Mouse (Mus musculus) hindbrain, postnatal 0 days (tissue): ENCODE results near the gene Ctrc. TPM values are rescaled to one million over a fixed set of nuclear protein-coding genes. Genes with fewer than 3 reads are reported as not detected.
"Not testable (repeated sequence)": the region's sequence is repeated elsewhere in the genome, so short reads cannot be mapped to it uniquely, and the experiment has no call there.

Experiments
- ATAC-seq: fragments of 200-750 bp; cut with Nextera tagmentation; 2 replicates; pipeline ENCODE4 v1.8.0; 2017; ENCODE audit warnings: mild to moderate bottlenecking, moderate TSS enrichment, moderate library complexity
- DNase-seq: peaks from one replicate; pipeline ENCODE4 v3.0.0-alpha.2; 2015; ENCODE audit warnings: low spot score
- H3K27ac ChIP-seq: fragments of 300-500 bp; sonication (generic); 2 replicates; pipeline ENCODE4 v1.5.1; 2014; ENCODE audit warnings: mild to moderate bottlenecking
- H3K27me3 ChIP-seq: fragments of 300-500 bp; sonication (generic); 2 replicates; pipeline ENCODE4 v1.6.1; 2014; ENCODE audit warnings: low read length, mixed read lengths; ENCODE audit not compliant: insufficient read depth
- H3K36me3 ChIP-seq: fragments of 300-500 bp; sonication (generic); 2 replicates; pipeline ENCODE4 v1.6.1; 2014; ENCODE audit warnings: low read length, mixed read lengths; ENCODE audit not compliant: insufficient read depth
- H3K4me1 ChIP-seq: fragments of 300-500 bp; sonication (generic); 2 replicates; pipeline ENCODE4 v1.6.1; 2014; ENCODE audit warnings: antibody characterized with exemption, low read length, mixed read lengths; ENCODE audit not compliant: insufficient read depth
- H3K4me2 ChIP-seq: fragments of 300-500 bp; sonication (generic); 2 replicates; pipeline ENCODE4 v1.6.1; 2014; ENCODE audit warnings: low read depth, mild to moderate bottlenecking, low read length, moderate library complexity, mixed read lengths
- H3K4me3 ChIP-seq: fragments of 300-500 bp; sonication (generic); 2 replicates; pipeline ENCODE4 v1.5.1; 2014; ENCODE audit warnings: low read length
- H3K9ac ChIP-seq: fragments of 300-500 bp; sonication (generic); replicated peaks from 2 replicates; pipeline ENCODE4 v1.6.1; 2014; ENCODE audit warnings: mild to moderate bottlenecking, low read length, moderate library complexity, mixed read lengths
- H3K9me3 ChIP-seq: fragments of 300-500 bp; sonication (generic); 2 replicates; pipeline ENCODE4 v1.6.1; 2016; ENCODE audit warnings: low read length, mixed read lengths
- CTCF ChIP-seq: IDR thresholded peaks from 2 replicates; pipeline ENCODE4 v1.5.1; 2016; ENCODE audit warnings: antibody characterized with exemption, control low read depth, low read depth
- WGBS: fragments of 180-500 bp; shearing (Covaris S2); extraction: QIAGEN DNeasy Blood & Tissue Kit; methylation state at CpG from one replicate; pipeline ENCODE4 v1.1.7; 2014; 5-methylcytosine and 5-hydroxymethylcytosine counted together
- polyA plus RNA-seq: library from polyadenylated mRNA; unstranded; fragments of >200 nt; fragmentation: Nextera tagmentation; extraction: Ambion mirVana; gene quantifications from 2 replicates; pipeline ENCODE4 v1.2.1, GENCODE M21; 2015
- total RNA-seq: library from RNA; depleted of rRNA; stranded (reverse); fragments of >200 nt; gene quantifications from 2 replicates; pipeline ENCODE4 v1.2.3, GENCODE M21; 2014

Ctrc gene
- total and polyA plus RNA-seq, 2 experiments from 2014 or later = not detected

DNA sequence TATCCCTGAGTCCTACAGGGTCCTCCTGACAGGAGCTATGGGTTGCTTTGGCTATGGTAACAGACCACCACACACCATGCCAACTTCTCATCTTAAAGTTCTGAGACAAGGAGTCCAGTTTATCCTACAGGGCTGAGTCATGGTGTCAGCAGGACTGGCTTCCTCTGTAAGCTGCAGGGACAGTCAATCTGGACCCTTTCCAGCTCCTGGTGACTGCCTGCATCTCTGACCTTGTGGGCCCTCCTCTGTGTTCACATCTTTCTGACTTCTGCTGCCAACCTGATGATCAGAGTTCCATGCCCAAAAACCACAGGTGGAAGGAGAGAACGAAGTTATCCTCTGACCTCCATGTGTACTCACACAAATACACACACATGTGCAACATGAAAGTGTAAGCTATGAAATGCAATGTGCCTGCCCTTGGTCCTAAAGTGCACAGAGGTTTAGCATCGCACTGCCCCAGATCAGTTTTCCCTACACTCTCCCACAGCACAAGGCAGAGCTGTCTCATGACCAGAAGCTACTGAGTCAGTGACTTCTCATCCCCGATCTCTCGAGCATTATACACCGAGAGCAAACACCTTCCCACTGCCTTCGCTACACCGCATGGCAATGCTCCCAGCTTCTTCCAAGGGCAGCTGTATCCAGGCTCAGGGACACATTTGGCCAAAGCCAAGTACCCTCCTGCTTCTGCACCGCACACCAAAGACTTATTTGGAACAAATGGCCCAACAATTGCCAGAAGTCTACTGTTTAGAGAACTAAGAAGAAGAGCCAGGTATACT, 64.8 kb downstream of the Ctrc start:
- no peaks in the 10 kb centered on the region for H3K4me1 ChIP-seq
- H3K4me3 ChIP-seq = no peak overlapping the region
- no peak overlapping the region for H3K27ac ChIP-seq
- WGBS = 94% methylated on average over 8 of the region's 8 CpGs
- TF ChIP-seq CTCF = no peak
- H3K9me3 ChIP-seq = no peaks in the 10 kb centered on the region
- H3K27me3 ChIP-seq = no peaks in the 10 kb centered on the region
- H3K36me3 ChIP-seq = peaks cover 50% of the 10 kb centered on the region
- DNase-seq (no peak), ATAC-seq (no peak)
- no peak overlapping the region for H3K9ac ChIP-seq
- H3K4me2 ChIP-seq = no peak overlapping the region

DNA sequence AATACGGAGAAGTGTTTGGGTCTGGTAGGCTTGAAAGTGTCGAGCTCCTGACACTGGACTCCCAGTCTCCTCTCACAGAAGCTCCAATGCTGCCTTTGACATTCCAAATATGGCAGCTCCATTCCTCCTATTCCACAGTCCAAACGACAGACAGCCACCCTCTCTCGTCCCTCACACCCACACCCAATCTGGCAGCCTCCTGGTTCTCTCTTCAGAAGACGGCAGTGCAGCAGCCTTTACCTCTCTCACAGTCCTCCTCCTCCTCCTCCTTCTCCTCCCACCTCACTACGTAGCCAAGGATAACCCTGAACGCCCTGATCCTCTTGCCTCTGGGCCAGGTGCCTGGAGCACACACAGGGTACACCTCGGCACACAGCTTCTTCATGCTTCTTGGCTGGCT, 66.3 kb downstream of the Ctrc start:
- Histone ChIP-seq H3K36me3 (peaks cover 56% of the 10 kb centered on the region), H3K27me3 (no peaks in the 10 kb centered on the region), H3K9ac (no peak overlapping the region), H3K4me3 (no peak overlapping the region), H3K4me1 (no peaks in the 10 kb centered on the region), H3K9me3 (no peaks in the 10 kb centered on the region), H3K27ac (no peak overlapping the region), H3K4me2 (no peak overlapping the region)
- DNase-seq (no peak), ATAC-seq (no peak)
- no peak for TF ChIP-seq CTCF
- WGBS = 90% methylated on average over 8 of the region's 8 CpGs

DNA sequence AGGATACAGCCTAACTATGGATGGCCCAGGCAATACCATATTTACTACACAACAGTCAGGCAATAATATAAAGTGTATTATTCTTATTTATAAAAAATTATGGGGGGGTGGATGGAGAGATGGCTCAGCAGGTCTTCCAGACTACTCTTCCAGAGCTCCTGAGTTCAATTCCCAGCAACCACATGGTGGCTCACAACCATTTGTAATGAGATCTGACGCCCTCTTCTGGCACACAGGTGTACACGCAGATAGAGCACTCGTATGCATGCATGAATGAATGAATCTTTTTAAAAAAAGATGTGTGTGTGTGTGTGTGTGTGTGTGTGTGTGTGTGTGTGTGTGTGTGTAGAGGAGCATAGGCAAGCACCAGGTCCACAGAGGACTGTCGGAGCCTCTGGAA, 73.1 kb downstream of the Ctrc start:
- not testable (repeated sequence) for H3K4me3 ChIP-seq, H3K9ac ChIP-seq, H3K27me3 ChIP-seq, DNase-seq, ATAC-seq, H3K4me2 ChIP-seq, H3K9me3 ChIP-seq, H3K4me1 ChIP-seq, H3K27ac ChIP-seq
- H3K36me3 ChIP-seq = peaks cover 74% of the 10 kb centered on the region
- WGBS = 87% methylated on average over 4 of the region's 4 CpGs

DNA sequence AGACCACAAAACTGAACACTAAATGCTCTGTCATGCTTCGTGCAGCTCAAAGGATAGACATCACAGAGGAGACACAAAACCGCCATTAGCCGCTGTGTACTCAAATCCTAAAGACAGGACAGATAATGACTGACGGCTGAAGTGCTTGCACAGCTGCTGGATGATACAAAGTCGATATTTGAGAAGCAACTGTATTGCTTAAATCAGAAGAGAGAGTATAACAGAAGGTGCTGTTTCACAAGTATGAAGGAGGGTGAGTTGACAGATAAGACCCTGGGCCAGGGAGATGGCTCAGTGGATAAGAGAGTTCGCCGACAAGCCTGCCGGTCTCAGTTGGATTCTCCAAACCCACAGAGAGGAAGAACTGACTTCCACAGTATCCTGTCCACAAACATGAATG, 74.3 kb downstream of the Ctrc start:
- no peaks in the 10 kb centered on the region for H3K27me3 ChIP-seq
- no peak overlapping the region for H3K4me3 ChIP-seq
- no peak overlapping the region for H3K4me2 ChIP-seq
- DNase-seq = no peak
- 93% methylated on average over 8 of the region's 8 CpGs for WGBS
- no peak overlapping the region for H3K9ac ChIP-seq
- no peak overlapping the region for H3K27ac ChIP-seq
- no peak for ATAC-seq
- TF ChIP-seq CTCF = no peak
- H3K9me3 ChIP-seq = no peaks in the 10 kb centered on the region
- peaks cover 72% of the 10 kb centered on the region for H3K36me3 ChIP-seq
- H3K4me1 ChIP-seq = no peaks in the 10 kb centered on the region; the same call in 1 of the 2 replicates

DNA sequence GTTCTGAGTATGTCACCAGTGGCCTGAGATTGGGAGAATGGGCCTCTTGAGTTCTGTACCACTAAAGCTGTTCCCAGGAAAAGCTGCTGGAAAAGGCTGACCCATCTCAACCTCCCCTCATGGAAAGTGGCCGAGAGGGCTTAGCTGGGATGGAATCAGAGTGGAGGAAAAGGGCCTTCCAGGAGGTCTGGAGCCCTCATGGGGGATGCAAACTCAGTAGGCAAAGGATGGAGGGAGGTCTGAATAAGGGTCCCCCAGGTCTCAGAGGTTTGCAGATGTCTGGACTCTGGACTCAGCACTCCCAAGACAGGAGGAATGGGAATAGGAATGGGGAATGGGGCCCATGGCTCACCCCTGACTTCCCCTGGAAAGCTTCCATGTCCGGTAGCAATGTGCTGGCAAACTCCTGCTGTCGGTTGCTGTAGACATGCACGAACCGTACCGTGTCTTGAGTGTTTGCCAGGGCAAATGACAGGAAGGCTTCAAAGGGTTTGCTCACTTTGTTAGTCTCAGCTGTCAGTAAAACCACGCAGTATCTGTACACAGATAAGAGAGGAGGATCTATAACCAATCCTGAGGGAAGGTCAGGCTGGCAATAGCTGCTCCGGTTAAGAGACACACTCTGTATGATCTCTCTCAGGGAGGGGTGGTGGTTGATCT, 76.5 kb downstream of the Ctrc start:
- H3K4me3 ChIP-seq = no peak overlapping the region
- no peak overlapping the region for H3K4me2 ChIP-seq
- TF ChIP-seq CTCF = no peak
- H3K36me3 ChIP-seq = peaks cover 56% of the 10 kb centered on the region
- H3K9me3 ChIP-seq = no peaks in the 10 kb centered on the region
- no peaks in the 10 kb centered on the region; the same call in 1 of the 2 replicates for H3K4me1 ChIP-seq
- H3K27ac ChIP-seq = no peak overlapping the region
- H3K27me3 ChIP-seq = no peaks in the 10 kb centered on the region
- WGBS = 58% methylated on average over 8 of the region's 8 CpGs
- ATAC-seq = no peak
- no peak overlapping the region for H3K9ac ChIP-seq
- DNase-seq = no peak

DNA sequence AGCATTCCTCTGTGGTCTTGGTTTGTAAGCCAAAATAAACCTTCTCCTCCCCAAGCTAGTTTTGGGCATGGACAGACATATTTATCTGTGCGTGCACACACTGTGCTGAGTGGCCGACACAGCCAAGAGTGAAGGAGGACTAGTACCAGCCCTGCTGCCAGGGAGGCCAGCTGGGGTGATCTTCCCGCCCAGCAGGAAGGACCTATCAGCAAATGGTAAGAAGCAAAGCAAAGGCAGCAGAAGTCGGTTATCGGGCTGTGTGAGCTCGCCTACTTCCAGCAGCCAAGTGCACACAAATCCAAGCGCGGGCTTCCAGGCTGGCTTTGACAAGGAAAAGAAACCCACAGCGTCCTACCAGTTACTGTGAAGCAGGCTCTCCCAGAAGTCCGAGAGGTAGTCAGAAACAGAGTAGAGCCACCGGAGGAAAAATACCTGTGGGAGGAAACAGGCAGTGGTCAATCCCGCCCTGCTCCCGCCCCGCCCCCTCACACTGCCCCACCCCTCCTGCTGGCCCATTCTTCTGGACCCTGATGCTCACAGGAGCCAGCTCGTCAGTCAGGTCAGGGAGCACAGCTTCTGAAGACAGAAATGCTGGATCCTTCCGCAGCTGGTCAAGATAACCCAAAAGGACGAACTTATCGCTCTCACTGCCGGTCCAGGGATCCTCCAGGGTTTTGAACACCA, 78.7 kb downstream of the Ctrc start:
- no peak for TF ChIP-seq CTCF
- H3K27me3 ChIP-seq = no peaks in the 10 kb centered on the region
- H3K9ac ChIP-seq = no peak overlapping the region
- ATAC-seq (peak; percentile 77), DNase-seq (peak; percentile 55)
- peak overlapping the region; percentile 77 for H3K27ac ChIP-seq
- H3K36me3 ChIP-seq = peaks cover 60% of the 10 kb centered on the region
- H3K4me3 ChIP-seq = no peak overlapping the region
- H3K4me1 ChIP-seq = no peaks in the 10 kb centered on the region; the same call in 1 of the 2 replicates
- 56% methylated on average over 19 of the region's 19 CpGs for WGBS
- H3K9me3 ChIP-seq = no peaks in the 10 kb centered on the region
- H3K4me2 ChIP-seq = peak overlapping the region; percentile 29
